Mouse (Mus musculus) liver, embryonic 16.5 days (tissue): ENCODE measurements around the gene Chrnb2. TPM values are rescaled to one million over a fixed set of nuclear protein-coding genes. Genes with fewer than 3 reads are reported as not detected.

ENCODE experiments used
- ATAC-seq: fragments of 200-750 bp; cut with Nextera tagmentation; 2 replicates; pipeline ENCODE4 v1.8.0; 2017; ENCODE audit warnings: low read depth, mild to moderate bottlenecking, moderate number of reproducible peaks, moderate library complexity
- H3K27ac ChIP-seq: fragments of 300-500 bp; sonication (generic); 2 replicates; pipeline ENCODE4 v1.5.1; 2014; ENCODE audit warnings: mild to moderate bottlenecking, low read length
- H3K27me3 ChIP-seq: fragments of 300-500 bp; sonication (generic); 2 replicates; pipeline ENCODE4 v1.6.1; 2014; ENCODE audit warnings: low read depth, low read length, mixed read lengths; ENCODE audit not compliant: control insufficient read depth, insufficient read depth
- H3K36me3 ChIP-seq: fragments of 300-500 bp; sonication (generic); 2 replicates; pipeline ENCODE4 v1.6.1; 2014; ENCODE audit warnings: mild to moderate bottlenecking; ENCODE audit not compliant: control insufficient read depth, insufficient read depth
- H3K4me1 ChIP-seq: fragments of 300-500 bp; sonication (generic); 2 replicates; pipeline ENCODE4 v1.6.1; 2014; ENCODE audit warnings: low read depth, low read length, mixed read lengths; ENCODE audit not compliant: control insufficient read depth
- H3K4me2 ChIP-seq: fragments of 300-500 bp; sonication (generic); 2 replicates; pipeline ENCODE4 v1.6.1; 2014; ENCODE audit warnings: low read depth, low read length, mixed read lengths
- H3K4me3 ChIP-seq: fragments of 300-500 bp; sonication (generic); 2 replicates; pipeline ENCODE4 v1.5.1; 2014; ENCODE audit warnings: low read depth, mild to moderate bottlenecking, low read length
- H3K9ac ChIP-seq: fragments of 300-500 bp; sonication (generic); 2 replicates; pipeline ENCODE4 v1.6.1; 2014; ENCODE audit warnings: low read depth, low read length
- H3K9me3 ChIP-seq: fragments of 300-500 bp; sonication (generic); replicated peaks from 2 replicates; pipeline ENCODE4 v1.6.1; 2016; ENCODE audit warnings: low read length; ENCODE audit not compliant: control insufficient read depth
- WGBS: fragments of 180-500 bp; shearing (Covaris S2); extraction: QIAGEN DNeasy Blood & Tissue Kit; methylation state at CpG from one replicate; pipeline ENCODE4 v1.1.7; 2014; ENCODE audit not compliant: insufficient replicate concordance; 5-methylcytosine and 5-hydroxymethylcytosine counted together
- polyA plus RNA-seq: library from polyadenylated mRNA; unstranded; fragments of >200 nt; fragmentation: Nextera tagmentation; extraction: Ambion mirVana; gene quantifications from 2 replicates; pipeline ENCODE4 v1.2.1, GENCODE M21; 2015

Gene Chrnb2
- polyA plus RNA-seq, 1 experiment from 2014 or later = 0.26 TPM

GRCm38 (mm10) chr3:89788680-89789352 is 24.4 kb upstream of the Chrnb2 start:
- Histone ChIP-seq H3K4me1 (no peaks in the 10 kb centered on the region), H3K4me2 (no peak overlapping the region), H3K9ac (no peak overlapping the region), H3K27ac (no peak overlapping the region), H3K27me3 (no peaks in the 10 kb centered on the region; the same call in 1 of the 2 replicates), H3K36me3 (no peaks in the 10 kb centered on the region), H3K4me3 (no peak overlapping the region), H3K9me3 (no peaks in the 10 kb centered on the region)
- 64% methylated on average over 16 of the region's 16 CpGs for WGBS
- no peak for ATAC-seq

- 70% methylated on average over 6 of the region's 6 CpGs for WGBS
- H3K27ac ChIP-seq = no peak overlapping the region
- no peaks in the 10 kb centered on the region for H3K9me3 ChIP-seq
- no peaks in the 10 kb centered on the region; the same call in 1 of the 2 replicates for H3K27me3 ChIP-seq
- no peak overlapping the region for H3K4me3 ChIP-seq
- peaks cover 8% of the 10 kb centered on the region; the same call in 1 of the 2 replicates for H3K36me3 ChIP-seq
- no peaks in the 10 kb centered on the region for H3K4me1 ChIP-seq
- no peak for ATAC-seq
- no peak overlapping the region for H3K9ac ChIP-seq
- no peak overlapping the region for H3K4me2 ChIP-seq
Measured at GRCm38 (mm10) chr3:89786275-89786674, 21.8 kb upstream of the Chrnb2 start.

- 16% methylated on average over 11 of the region's 11 CpGs for WGBS
- ATAC-seq = peak; percentile 62
- no peak overlapping the region for H3K9ac ChIP-seq
Measured at GRCm38 (mm10) chr3:89784991-89785753, 20.7 kb upstream of the Chrnb2 start.

GRCm38 (mm10) chr3:89781640-89782039 is 17.2 kb upstream of the Chrnb2 start:
- Histone ChIP-seq H3K4me1 (no peaks in the 10 kb centered on the region), H3K27me3 (no peaks in the 10 kb centered on the region), H3K36me3 (peaks cover 39% of the 10 kb centered on the region), H3K9ac (no peak overlapping the region), H3K4me2 (no peak overlapping the region), H3K4me3 (no peak overlapping the region), H3K9me3 (no peaks in the 10 kb centered on the region), H3K27ac (no peak overlapping the region)
- ATAC-seq = no peak
- 73% methylated on average over 5 of the region's 5 CpGs for WGBS

More at GRCm38 (mm10) chr3:89784991-89785753, 20.7 kb upstream of the Chrnb2 start:
- H3K4me2 ChIP-seq = peak overlapping the region; percentile 38
- no peak overlapping the region for H3K4me3 ChIP-seq
- peaks cover 13% of the 10 kb centered on the region for H3K36me3 ChIP-seq
- no peaks in the 10 kb centered on the region for H3K4me1 ChIP-seq
- no peaks in the 10 kb centered on the region for H3K9me3 ChIP-seq
- H3K27ac ChIP-seq = no peak overlapping the region
- H3K27me3 ChIP-seq = no peaks in the 10 kb centered on the region; the same call in 1 of the 2 replicates

- no peaks in the 10 kb centered on the region for H3K27me3 ChIP-seq
- H3K4me2 ChIP-seq = no peak overlapping the region
- no peaks in the 10 kb centered on the region for H3K9me3 ChIP-seq
- H3K36me3 ChIP-seq = peaks cover 44% of the 10 kb centered on the region
- ATAC-seq = no peak
- 64% methylated on average over 4 of the region's 4 CpGs for WGBS
- H3K4me1 ChIP-seq = peaks cover 4% of the 10 kb centered on the region
- no peak overlapping the region for H3K27ac ChIP-seq
- no peak overlapping the region for H3K4me3 ChIP-seq
- H3K9ac ChIP-seq = no peak overlapping the region
Measured at GRCm38 (mm10) chr3:89780102-89780501, 15.7 kb upstream of the Chrnb2 start.

- no peak overlapping the region for H3K27ac ChIP-seq
- no peak overlapping the region for H3K4me3 ChIP-seq
- peaks cover 37% of the 10 kb centered on the region for H3K36me3 ChIP-seq
- H3K9me3 ChIP-seq = no peaks in the 10 kb centered on the region
- no peak overlapping the region for H3K4me2 ChIP-seq
- 72% methylated on average over 4 of the region's 4 CpGs for WGBS
- ATAC-seq = no peak
- H3K4me1 ChIP-seq = peaks cover 32% of the 10 kb centered on the region
- no peak overlapping the region for H3K9ac ChIP-seq
- H3K27me3 ChIP-seq = no peaks in the 10 kb centered on the region
Measured at GRCm38 (mm10) chr3:89776001-89776400, 11.6 kb upstream of the Chrnb2 start.

GRCm38 (mm10) chr3:89774236-89774960 is 10.0 kb upstream of the Chrnb2 start:
- Histone ChIP-seq H3K4me2 (peak overlapping the region; percentile 100), H3K4me1 (peaks cover 39% of the 10 kb centered on the region), H3K9ac (peak overlapping the region; percentile 94), H3K4me3 (peak overlapping the region; percentile 91), H3K36me3 (peaks cover 23% of the 10 kb centered on the region), H3K9me3 (no peaks in the 10 kb centered on the region), H3K27ac (peak overlapping the region; percentile 89), H3K27me3 (no peaks in the 10 kb centered on the region)
- WGBS = 24% methylated on average over 15 of the region's 15 CpGs
- no peak for ATAC-seq

GRCm38 (mm10) chr3:89773740-89774211 is 9.3 kb upstream of the Chrnb2 start:
- H3K27ac ChIP-seq = peak overlapping the region; percentile 89
- H3K27me3 ChIP-seq = no peaks in the 10 kb centered on the region
- under 1% methylated on average over 36 of the region's 37 CpGs for WGBS
- peak overlapping the region; percentile 100 for H3K4me2 ChIP-seq
- peak overlapping the region; percentile 91 for H3K4me3 ChIP-seq
- H3K9ac ChIP-seq = peak overlapping the region; percentile 94
- no peaks in the 10 kb centered on the region for H3K9me3 ChIP-seq
- ATAC-seq = peak; percentile 22
- H3K36me3 ChIP-seq = peaks cover 20% of the 10 kb centered on the region
- peaks cover 39% of the 10 kb centered on the region for H3K4me1 ChIP-seq
